10 mouse cellular contexts compared by ENCODE assay signal in genomic region chr14:25614684-25615083, GRCm38 (mm10).
DNase-seq lines count a peak whose midpoint lies in the region; ATAC-seq lines count a peak whose summit lies in the region.
"Had no signal": no experiment of that assay in that cellular context is flagged by ENCODE, and none has a peak within 500 bp of the region (broad histone marks: within the 10 kb centered on the region; RNA-seq: fewer than 3 reads in every experiment).

No protein-coding gene starts in this region.

- H3K9ac ChIP-seq in midbrain, embryonic 13.5 days (replicated peaks) = no peak overlapping the region

- H3K27me3 ChIP-seq in midbrain, embryonic 13.5 days = no peaks in the 10 kb centered on the region
- H3K27me3 ChIP-seq: Patski had no signal

- no peak overlapping the region for H3K4me2 ChIP-seq in midbrain, embryonic 13.5 days (replicated peaks)

- WGBS in midbrain, embryonic 13.5 days = 75% methylated on average over 5 of the region's 5 CpGs

- peak; percentile 40 for DNase-seq in kidney, adult 9 months
- no peak for DNase-seq in kidney, adult 11 months
- DNase-seq in CD4-positive helper T cell, adult 2 months (ENCODE audit: low read depth, low spot score) = peak; percentile 16
- DNase-seq in lung, postnatal 36 days = peak; percentile 71
- no peak for DNase-seq in cerebellum, adult 11-12 months
- no peak for DNase-seq in left cerebral cortex, adult 9 months (ENCODE audit: low spot score in 2 of 2)
- DNase-seq: thymus, adult 2 months had no signal

- peaks cover 93% of the 10 kb centered on the region for H3K4me1 ChIP-seq in midbrain, embryonic 13.5 days (replicated peaks)

- peaks cover 10% of the 10 kb centered on the region; the same call in 1 of the 2 replicates for H3K36me3 ChIP-seq in midbrain, embryonic 13.5 days

- peak; percentile 81 for ATAC-seq in granulocyte monocyte progenitor cell, adult 5-6 weeks (replicated peaks; ENCODE audit: poor library complexity, severe bottlenecking)
- no peak for ATAC-seq in midbrain, embryonic 13.5 days
- ATAC-seq: Patski had no signal

- H3K27ac ChIP-seq in midbrain, embryonic 13.5 days = no peak overlapping the region

- H3K9me3 ChIP-seq in midbrain, embryonic 13.5 days = no peaks in the 10 kb centered on the region

- H3K4me3 ChIP-seq in midbrain, embryonic 13.5 days (replicated peaks) = no peak overlapping the region

Comparison
In these comparisons a context has a peak if more than half of its experiments do, and no peak if none do; other contexts are left out.
1. DNase-seq: peak in kidney, adult 9 months (single experiment), CD4-positive helper T cell, adult 2 months (single experiment) and lung, postnatal 36 days (single experiment); none in kidney, adult 11 months (single experiment), cerebellum, adult 11-12 months (single experiment) and left cerebral cortex, adult 9 months (0 of 2).